Mouse (Mus musculus): Measurements from ENCODE around the gene Wdr25.

- TF ChIP-seq CTCF (IDR thresholded peaks at IDR 0.05; ENCODE audit: low read depth, low read length) (no peak), POLR2A (IDR thresholded peaks at IDR 0.05; ENCODE audit: extremely low read depth, insufficient read depth, low read length) (no peak)
These were observed 48.9 kb downstream of the Wdr25 start for GRCm38 (mm10) chr12:108942203-108942923.

Measured in liver, adult 2 months (tissue).